Mouse (Mus musculus) embryonic fibroblast, embryonic 13.5 days (primary cell): Measurements from ENCODE around the gene Sde2. TPM values are rescaled to one million over a fixed set of nuclear protein-coding genes. Genes with fewer than 3 reads are reported as not detected.

Experiments
- H3K27ac ChIP-seq: 2 replicates; pipeline ENCODE4 v1.5.1; 2012; ENCODE audit warnings: low read length, control low read depth, inconsistent platforms; ENCODE audit not compliant: insufficient read depth
- H3K4me1 ChIP-seq: 2 replicates; pipeline ENCODE4 v1.6.1; 2011; ENCODE audit warnings: low read length; ENCODE audit not compliant: control insufficient read depth, insufficient read depth
- H3K4me3 ChIP-seq: 2 replicates; pipeline ENCODE4 v1.5.1; 2011; ENCODE audit warnings: mild to moderate bottlenecking, control low read depth, low read length; ENCODE audit not compliant: insufficient read depth
- CTCF ChIP-seq: IDR thresholded peaks from 2 replicates; pipeline ENCODE4 v1.5.1; 2011; ENCODE audit warnings: mild to moderate bottlenecking, control low read depth, low read length, moderate library complexity, borderline replicate concordance; ENCODE audit not compliant: insufficient read depth
- POLR2A ChIP-seq: IDR thresholded peaks from 2 replicates; pipeline ENCODE4 v1.6.1; 2011; ENCODE audit warnings: low read depth, mild to moderate bottlenecking, control low read depth, low read length, moderate library complexity
- polyA plus RNA-seq: library from polyadenylated mRNA; stranded (reverse); fragments of >200 nt; gene quantifications from 2 replicates; pipeline ENCODE4 v1.2.4, GENCODE M21; 2011; ENCODE audit warnings: low read depth; ENCODE audit not compliant: missing spikeins, insufficient read length

Gene Sde2
- polyA plus RNA-seq, 1 experiment = 28.0 TPM

DNA sequence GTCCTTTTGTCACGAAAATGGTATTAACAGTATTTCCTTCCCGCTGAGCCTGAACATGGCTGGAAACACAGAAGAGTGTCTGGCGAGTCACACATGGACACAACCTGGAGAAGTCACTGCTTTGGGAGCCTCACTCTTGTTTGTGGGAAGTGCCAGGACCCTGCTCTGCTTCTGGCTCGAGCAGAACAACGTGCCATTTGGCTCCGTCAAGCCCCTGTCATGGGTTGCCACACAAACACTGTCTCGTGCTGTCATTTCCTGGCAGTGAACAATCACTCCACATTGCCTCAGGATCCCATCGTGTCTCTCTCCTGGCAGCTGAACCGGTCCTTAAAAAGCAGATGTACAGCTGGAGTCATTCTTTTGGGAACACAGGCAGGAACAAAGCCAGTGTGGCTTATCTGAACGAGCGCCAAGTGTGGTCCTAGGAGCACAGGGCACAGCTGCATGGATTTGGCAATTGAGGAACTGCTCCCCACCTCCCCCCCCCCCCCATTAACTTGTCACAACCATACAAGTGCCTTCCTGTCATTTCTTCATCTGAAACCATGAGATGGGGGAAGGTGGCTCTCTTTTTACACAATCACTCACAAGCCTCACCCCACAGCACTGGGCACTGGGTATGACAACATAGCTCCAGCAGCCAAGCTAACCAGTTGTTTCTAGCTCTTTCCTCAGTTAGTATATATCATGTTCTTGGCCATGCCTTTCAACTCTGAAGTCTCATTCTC is 2.3 kb upstream of the Sde2 start:
- Histone ChIP-seq H3K4me1 (peaks cover 12% of the 10 kb centered on the region), H3K27ac (peak overlapping the region; percentile 90), H3K4me3 (no peak overlapping the region; the same call in 1 of the 2 replicates)
- TF ChIP-seq CTCF (no peak), POLR2A (no peak)

DNA sequence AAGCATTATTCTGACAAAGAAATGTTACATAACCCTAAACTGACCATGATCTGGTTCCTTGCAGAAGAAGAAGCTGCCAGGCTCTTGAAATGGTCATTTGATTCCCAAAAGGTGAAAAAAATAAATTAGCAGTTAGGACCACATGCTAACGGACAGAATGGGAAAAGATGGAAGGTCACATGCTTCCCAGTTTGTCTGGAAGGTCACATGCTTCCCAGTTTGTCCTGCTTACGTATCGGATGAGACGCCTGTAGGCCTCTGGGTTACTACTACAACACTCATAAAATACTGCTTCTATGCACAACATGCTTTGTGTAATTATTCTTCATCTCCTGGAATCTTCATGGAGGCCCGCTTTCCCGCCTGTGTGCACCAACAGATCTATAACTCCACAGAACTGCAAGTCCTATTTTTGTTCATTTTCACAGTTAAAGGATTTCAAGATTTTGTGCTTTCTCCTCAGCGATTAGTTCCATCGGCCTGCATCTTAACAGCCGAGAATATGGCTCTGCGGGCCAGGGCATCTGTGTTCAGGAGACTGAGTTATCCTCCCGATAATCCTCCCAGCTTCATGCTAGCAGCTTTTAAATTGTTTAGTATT is 1.1 kb upstream of the Sde2 start:
- peak overlapping the region; percentile 17; the same call in 1 of the 2 replicates for H3K4me3 ChIP-seq
- peaks cover 12% of the 10 kb centered on the region for H3K4me1 ChIP-seq
- peak overlapping the region; percentile 98 for H3K27ac ChIP-seq
- TF ChIP-seq POLR2A = no peak
- TF ChIP-seq CTCF = no peak

DNA sequence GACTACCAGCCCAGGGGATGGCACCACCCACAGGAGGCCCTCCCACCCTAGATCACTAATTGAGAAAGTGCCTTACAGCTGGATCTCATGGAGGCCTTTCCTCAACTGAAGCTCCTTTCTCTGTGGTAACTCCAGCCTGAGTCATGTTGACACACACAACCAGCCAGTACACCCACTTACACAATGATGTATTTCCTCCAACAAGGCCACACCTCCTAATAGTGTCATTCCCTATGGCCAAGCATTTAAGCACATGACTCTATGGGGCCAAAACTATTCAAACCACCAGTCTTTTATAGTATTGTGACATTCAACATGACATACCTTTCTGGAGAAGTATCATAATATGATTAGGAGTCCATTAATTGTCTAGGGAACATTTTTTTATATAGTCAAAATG is 7.8 kb downstream of the Sde2 start:
- Histone ChIP-seq H3K4me3 (no peak overlapping the region), H3K27ac (no peak overlapping the region), H3K4me1 (no peaks in the 10 kb centered on the region)
- TF ChIP-seq POLR2A (no peak), CTCF (no peak)

DNA sequence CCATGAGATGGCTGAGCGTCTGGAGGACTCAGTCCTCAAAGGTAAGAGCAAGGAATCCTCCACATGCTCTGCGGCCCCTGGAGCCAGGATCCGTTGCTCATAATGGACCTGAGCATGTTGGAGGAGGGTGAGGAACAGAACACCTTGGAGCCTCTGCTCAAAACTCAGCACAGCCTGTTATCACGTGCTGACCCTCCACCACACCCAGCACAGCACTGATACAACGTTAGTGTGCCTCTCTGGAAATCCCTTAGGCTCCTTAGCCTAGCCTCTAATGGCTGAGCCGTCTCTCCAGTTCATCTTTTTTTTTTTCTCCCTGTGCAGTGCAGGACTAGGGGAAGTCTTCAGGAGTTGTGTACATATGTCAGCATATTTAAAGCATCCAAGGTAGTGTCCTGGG is 9.1 kb downstream of the Sde2 start:
- H3K27ac ChIP-seq = no peak overlapping the region
- TF ChIP-seq POLR2A (no peak), CTCF (no peak)
- H3K4me3 ChIP-seq = no peak overlapping the region
- H3K4me1 ChIP-seq = no peaks in the 10 kb centered on the region

DNA sequence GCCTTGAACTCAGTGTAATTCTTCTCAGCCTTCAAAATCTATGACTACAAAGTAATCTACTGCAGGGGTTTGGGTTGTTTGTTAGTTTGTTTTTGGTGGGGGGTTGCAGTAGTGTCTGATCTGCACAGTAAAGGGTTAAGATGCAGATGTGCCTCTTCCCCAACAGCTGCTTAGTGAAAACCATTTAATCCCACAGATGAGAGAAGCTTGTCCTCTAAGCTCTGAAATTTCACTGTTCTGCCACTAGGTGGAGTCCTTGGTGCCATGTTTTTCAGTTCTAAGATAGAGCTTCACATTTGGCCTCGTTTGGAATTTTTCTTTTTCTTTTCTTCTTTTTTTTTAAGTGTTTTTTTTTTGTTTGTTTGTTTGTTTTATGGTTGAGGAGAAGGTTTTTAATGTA is 12.7 kb downstream of the Sde2 start:
- H3K4me3 ChIP-seq = no peak overlapping the region
- TF ChIP-seq CTCF (0 out of 2 replicates have a peak, but pooled peaks have one; percentile 17), POLR2A (no peak)
- no peaks in the 10 kb centered on the region for H3K4me1 ChIP-seq
- no peak overlapping the region for H3K27ac ChIP-seq

DNA sequence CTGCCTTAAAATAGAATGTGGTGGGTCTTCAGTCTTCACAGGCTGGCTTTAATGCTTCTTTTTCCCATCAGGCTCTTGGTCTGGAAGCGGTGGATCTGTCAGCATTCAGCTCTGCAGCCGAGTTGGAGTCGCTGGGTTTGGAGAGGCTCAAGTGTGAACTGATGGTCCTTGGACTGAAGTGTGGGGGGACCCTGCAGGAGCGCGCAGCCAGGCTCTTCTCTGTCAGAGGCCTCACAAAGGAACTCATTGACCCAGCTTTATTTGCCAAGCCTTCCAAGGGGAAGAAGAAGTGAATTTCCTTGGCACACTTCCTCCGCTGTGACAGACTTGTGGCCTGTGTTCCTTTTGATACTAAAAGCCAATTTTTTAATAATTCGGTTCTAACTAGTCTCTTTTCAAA is 15.1 kb downstream of the Sde2 start:
- Histone ChIP-seq H3K27ac (no peak overlapping the region), H3K4me3 (no peak overlapping the region), H3K4me1 (no peaks in the 10 kb centered on the region)
- TF ChIP-seq CTCF (no peak), POLR2A (no peak)

DNA sequence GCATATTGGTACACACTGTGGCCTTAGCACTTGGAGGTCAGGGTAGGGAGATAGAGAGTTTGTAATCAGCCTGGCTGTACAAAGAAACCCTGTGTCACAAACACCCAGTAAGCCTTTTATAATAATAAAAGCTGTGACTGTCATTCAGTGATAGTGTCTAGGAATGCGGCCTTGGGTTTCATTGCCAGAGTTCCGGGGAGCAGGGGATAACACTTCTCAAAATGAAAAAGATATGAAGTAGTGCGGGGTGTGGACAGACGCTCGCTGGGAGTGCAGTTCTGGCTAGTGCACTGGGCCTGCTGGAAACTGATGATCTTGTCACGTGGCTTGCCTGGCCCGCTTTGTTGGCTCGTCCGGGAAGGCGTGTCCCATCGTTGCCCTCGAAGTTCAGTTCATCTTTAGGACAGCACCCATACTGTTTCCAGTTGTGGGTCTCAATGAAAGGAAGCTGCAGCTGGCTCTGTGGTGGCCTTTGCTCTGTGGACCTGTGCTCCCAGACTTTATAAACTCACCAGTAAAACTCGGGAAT is 19.3 kb downstream of the Sde2 start:
- Histone ChIP-seq H3K27ac (no peak overlapping the region), H3K4me1 (no peaks in the 10 kb centered on the region), H3K4me3 (no peak overlapping the region)
- no peak for TF ChIP-seq CTCF
- no peak for TF ChIP-seq POLR2A

DNA sequence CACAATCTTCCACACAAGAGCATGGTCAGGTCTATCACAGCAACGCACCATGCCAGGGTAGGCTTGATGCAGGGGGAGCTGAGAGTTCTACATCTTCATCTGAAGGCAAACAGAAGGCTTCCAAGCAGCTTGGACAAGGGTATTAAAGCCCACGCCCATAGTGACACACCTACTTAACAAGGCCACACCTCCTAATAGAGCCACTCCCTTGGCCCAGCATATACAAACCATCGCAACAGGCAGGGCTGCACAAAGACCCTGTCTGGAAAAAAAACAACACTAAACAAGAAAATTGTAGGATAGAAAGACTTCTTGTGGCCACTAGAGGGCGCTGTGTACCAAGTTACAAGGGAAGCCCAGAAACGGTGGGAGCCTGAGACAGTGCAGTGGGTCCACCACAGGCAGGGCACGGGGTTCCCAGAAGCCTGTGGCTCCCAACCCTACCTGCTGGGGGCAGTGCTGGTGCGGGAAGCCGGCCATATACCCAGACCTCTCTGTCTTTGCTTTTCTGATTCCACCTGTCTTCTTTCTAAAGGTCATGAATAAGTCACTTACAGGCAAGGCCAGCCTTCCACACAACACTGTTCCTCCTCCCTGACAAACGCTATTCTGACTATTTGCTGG is 23.0 kb downstream of the Sde2 start:
- TF ChIP-seq CTCF (peak; percentile 33; the same call in 1 of the 2 replicates), POLR2A (no peak)
- H3K4me3 ChIP-seq = no peak overlapping the region
- H3K4me1 ChIP-seq = no peaks in the 10 kb centered on the region
- no peak overlapping the region for H3K27ac ChIP-seq

DNA sequence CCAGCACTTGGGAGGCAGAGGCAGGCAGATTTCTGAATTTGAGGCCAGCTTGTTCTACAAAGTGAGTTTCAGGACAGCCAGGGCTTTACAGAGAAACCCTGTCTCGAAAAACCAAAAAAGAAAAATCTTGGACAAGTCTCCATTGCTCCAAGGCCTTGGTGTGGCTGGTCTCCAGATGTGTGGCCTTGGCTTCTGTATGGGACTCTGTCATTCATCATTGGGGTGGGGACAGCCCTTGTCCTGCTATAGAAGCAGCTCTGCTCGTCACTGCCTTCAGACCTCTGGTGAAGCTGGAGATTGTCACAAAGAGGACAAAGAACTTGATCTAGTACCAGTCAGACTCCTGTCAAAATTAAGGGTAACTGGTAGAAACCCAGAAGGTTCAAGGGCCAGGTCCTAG is 23.7 kb downstream of the Sde2 start:
- Histone ChIP-seq H3K4me1 (no peaks in the 10 kb centered on the region), H3K27ac (no peak overlapping the region), H3K4me3 (no peak overlapping the region)
- no peak for TF ChIP-seq CTCF
- TF ChIP-seq POLR2A = no peak

DNA sequence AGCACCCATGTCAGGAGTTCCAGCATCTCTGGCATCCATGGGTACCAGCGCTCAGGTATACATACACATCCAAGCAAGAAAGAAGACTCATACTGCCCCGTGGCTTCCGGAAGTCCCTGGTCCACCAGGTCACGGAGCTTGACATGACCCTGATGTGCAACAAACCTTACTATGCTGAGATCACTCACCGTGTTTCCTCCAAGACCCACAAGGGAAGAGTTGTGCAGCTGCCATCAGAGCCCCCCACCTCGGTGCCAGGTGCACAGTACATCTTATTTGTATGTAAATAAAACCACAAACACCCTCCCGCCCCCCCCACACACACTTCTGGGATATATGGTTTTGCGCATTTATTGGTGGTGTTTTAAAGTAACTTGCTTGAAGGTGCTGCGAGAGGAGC is 24.2 kb downstream of the Sde2 start:
- no peak overlapping the region for H3K4me3 ChIP-seq
- no peaks in the 10 kb centered on the region for H3K4me1 ChIP-seq
- TF ChIP-seq CTCF (no peak), POLR2A (no peak)
- H3K27ac ChIP-seq = no peak overlapping the region
